Mouse (Mus musculus) embryo, embryonic 11.5 days (tissue): ENCODE measurements around the gene Ncbp2.

Experiments
- DNase-seq: peaks from one replicate; pipeline ENCODE4 v3.0.0-alpha.2; 2012; ENCODE audit warnings: low read depth, low spot score

Gene Ncbp2

GRCm38 (mm10) chr16:31948345-31948774 is at the start of gene Ncbp2, which contains the start of gene 0610012G03Rik:
Ncbp2 (plus strand) TSS chr16:31948513.
0610012G03Rik (minus strand) TSS chr16:31948494.
- peak; percentile 93 for DNase-seq

DNA sequence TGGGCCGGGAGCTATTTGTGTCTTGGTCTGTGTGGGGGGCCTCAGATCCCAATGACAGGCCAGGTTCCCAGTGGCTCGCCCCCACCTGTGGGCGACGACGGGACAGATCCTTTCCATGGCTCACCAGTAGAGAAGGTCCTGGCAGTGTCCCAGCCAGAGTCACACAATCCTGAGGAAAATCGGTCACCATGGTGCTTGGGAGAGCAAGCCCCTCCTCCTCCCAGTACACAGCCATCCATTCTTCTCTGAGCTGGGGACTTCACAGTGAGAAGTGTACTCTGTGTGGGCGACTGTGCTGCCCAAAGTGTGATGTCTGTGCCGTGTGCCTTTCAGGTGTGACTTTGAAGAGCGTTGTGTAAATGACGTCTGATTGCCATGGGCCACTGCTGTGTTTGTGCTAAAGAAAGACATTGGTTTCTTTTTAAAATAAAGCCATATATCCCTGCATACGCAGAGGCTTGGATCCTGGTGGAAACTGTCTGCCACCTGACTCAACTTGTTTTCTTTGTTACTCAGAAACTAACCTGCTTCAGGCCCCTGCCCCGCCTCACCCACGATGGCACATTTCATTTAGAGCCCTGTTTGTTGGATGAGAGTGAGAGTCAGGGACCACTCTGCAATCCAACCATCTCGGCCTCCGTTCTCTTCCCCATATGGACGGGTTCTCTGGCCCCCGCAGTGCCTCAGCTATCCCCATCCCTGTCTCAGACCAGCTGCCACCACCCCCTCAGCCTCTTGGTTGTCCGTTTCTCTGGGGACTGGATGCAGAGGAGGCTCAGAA is 49.6 kb upstream of the Ncbp2 start:
- no peak for DNase-seq

DNA sequence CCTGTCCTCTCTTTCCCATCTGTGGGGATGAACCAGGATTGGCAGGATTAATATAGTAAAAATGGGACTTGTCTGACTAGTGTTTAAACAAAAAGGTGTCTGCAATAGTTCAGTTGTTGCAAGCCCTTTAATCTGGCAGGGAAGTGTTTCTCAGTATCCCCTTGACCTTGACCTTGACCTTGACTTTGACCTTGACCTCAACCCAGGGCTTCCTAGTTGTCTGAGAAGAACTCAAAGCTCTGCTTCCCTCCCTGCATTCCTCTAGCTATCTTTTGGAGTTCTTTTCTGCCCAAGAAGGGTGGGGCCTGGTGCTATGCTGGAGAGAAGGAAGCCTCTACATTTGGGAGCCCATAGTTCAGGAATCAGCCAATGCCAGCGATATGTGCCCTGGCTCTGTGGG is 46.4 kb upstream of the Ncbp2 start:
- DNase-seq: no peak

GRCm38 (mm10) chr16:31903239-31903638 is 45.1 kb upstream of the Ncbp2 start:
- DNase-seq: no peak

GRCm38 (mm10) chr16:31905331-31905730 is 43.0 kb upstream of the Ncbp2 start:
- no peak for DNase-seq

GRCm38 (mm10) chr16:31905891-31906825 is 42.2 kb upstream of the Ncbp2 start:
- DNase-seq: no peak

- no peak for DNase-seq
Measured at GRCm38 (mm10) chr16:31906896-31907295, 41.4 kb upstream of the Ncbp2 start.

DNA sequence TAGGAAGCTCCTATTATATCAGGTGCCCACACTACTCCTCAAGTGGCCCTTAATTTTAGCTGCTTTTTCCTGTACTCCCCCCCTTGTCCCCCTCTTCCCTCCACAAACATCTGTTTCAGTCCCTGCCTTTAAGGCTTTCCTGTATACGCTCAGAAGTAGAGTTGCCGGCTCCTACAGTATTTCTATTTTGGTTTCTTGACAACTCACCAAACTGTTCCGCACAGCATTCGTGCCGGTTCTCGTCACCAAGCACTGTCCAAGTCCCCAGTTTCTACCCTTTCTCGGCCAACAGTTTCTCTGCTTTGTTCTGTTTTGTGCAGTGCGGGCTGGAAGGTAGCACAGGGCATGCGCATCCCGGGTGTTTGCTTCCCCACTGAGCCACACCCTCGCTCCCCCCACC is 39.4 kb upstream of the Ncbp2 start:
- no peak for DNase-seq

GRCm38 (mm10) chr16:31910281-31910847 is 37.9 kb upstream of the Ncbp2 start:
- DNase-seq: no peak

DNA sequence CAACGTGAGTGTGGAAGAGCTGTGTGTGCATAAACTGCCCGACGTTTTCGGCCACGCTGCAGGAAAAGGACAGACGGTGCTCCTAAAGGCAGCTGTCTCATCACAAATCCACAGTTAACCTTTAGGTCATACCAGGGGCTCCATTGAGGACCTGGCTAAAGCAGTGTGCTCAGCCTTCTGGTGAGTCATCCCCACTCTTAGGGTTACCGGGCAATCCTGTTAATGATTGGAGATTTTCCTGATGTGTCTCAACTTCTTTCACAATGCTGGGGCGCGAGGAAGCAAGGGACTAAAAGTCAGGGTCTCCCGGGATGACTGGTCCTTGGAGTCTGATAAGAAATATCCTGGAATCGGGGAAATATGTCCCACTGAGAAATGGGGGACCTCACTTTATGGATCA is 30.5 kb upstream of the Ncbp2 start:
- DNase-seq: no peak

DNA sequence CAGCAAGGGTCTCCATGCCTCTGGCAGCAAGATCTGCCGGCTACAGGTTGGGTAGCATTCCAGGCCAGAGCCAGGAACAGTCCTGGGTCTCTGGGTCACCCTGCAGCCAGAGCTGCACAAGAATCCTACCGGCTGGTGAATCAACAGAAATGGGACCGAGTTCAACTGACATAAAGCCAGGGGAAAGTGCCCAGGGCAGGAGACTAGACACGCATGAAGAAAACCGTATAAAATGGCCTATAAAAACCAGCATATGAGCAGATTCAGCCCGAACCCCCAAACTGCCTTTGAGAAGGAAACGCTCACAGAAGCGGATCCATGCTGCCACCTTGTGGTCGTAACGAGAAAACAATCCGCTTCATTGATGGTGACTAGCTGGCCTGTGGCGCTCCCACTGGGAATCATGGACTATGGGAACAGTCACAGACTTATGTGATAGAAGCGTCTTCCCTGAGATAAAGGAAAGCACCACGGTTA is 30.0 kb upstream of the Ncbp2 start:
- DNase-seq: peak; percentile 82

- no peak for DNase-seq
Measured at GRCm38 (mm10) chr16:31924368-31924767, 23.9 kb upstream of the Ncbp2 start.

DNA sequence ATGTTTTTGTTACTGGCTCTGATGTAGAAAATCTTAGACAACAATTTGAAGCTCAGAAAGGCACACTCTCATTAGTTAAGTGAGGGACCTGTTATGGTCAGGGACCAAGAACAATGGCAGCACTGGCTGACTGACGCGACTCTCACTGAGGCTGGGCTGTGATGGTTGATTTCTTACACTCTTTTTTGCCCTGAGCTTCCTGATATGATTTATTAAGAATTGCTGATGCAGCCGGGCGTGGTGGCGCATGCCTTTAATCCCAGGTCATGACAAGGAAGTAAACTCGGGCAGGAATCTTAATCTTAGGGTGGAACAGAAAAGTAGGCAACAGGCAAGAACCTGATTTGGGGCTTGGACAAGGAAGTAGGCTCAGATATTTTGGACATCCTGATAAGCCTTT is 22.2 kb upstream of the Ncbp2 start:
- no peak for DNase-seq

GRCm38 (mm10) chr16:31926547-31927182 is 21.6 kb upstream of the Ncbp2 start:
- DNase-seq: no peak

DNA sequence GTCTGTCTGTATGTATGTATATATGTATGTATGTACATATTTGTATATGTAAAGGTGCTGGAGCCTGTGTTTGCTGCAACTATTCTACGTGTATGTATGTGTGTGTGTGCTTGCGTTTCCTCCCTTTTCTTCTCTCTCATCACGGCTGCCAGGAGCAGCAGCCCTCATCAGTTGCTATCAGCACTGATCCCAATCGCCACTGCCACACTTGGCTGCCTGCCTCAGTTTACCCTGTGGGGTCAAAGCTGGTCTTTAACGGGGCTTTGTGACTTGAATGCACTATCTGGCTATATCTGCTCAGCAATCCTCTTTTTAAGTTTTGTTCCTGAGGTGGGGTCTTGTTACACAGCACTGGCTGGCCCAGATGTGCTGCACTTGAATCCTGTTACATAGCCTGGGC is 20.9 kb upstream of the Ncbp2 start:
- no peak for DNase-seq

DNA sequence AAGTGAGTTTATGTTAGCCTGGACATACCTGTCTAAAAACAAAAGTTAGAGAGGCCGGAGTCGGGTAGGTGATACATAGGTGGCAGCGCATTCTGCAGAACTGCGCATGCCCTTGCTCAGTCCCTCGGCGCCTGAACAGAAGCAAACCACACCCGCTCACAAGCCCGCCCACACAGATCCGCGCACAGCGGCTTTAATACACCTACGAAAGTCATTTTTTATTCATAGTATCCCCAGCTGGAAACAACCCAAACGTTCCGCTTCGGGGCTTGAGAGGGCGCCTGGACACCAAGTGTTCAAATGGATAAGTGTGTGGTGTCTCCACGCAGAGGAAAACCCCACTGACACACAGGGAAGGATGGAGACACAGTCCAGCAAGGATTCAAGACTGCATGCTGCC is 17.0 kb upstream of the Ncbp2 start:
- DNase-seq: no peak

DNA sequence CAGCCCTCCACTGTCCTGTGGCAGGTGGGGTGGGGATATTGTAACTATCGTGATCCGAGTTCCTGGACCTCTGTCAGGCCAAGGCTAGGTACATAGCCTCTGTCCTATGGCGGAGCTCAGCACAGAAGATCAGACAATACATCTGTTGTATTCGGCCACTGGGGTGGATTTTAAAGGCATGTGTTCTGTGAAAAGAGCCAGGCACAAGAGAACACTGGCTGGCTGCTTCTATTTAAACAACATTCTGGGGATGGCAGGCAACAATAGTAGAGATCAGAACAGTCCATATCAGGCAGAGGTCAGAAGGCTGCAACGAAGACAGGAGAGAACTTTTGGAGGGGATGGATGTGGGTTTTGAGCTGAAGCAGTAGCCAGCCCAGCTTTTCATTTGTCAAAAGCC is 16.1 kb upstream of the Ncbp2 start:
- DNase-seq: no peak

DNA sequence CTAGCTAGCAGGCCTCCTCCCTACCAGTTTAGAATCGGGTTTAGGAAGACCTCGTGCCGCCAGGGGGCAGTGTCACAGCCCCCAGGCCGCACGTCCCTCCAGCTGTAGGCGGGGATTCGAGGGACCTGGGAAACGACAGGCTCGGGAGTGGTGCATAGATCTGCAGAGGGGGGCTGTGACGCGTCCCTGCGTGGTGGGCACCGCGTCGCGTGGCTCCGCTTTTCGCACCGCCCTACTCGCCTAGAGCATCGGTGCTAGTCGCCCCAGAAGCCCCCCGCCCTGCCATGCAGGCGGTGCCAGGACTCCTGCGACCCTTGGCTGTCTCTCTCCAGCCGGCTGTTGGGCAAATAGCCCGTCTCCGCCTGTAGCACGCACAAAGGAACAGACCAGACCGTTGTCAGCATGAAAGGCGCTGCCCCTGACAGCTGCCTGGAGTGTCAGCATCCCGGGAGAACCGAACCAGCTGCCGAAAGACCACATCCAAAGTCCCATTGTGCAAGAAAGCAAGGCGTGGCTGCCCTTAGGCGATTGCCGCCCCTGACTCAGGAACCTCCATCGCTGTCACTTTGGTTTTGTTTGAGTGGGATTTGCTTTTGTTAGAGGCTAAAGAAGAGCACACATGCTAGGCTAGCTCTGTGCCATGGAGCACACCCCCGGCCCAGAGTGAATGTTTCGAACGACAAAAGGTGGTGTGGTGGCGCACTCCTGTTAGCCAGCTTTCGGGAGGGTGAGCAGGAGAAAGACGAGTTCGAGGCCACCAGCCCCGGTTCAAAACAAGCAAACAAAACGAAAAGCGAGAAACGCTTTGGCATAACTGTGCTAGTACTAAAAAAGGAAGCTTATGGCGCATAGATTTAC is 15.2 kb upstream of the Ncbp2 start:
- DNase-seq: peak; percentile 88

GRCm38 (mm10) chr16:31933751-31934549 is 14.4 kb upstream of the Ncbp2 start, which contains the start of gene Pigz:
Pigz (plus strand) TSS chr16:31933851.
- DNase-seq: no peak

DNA sequence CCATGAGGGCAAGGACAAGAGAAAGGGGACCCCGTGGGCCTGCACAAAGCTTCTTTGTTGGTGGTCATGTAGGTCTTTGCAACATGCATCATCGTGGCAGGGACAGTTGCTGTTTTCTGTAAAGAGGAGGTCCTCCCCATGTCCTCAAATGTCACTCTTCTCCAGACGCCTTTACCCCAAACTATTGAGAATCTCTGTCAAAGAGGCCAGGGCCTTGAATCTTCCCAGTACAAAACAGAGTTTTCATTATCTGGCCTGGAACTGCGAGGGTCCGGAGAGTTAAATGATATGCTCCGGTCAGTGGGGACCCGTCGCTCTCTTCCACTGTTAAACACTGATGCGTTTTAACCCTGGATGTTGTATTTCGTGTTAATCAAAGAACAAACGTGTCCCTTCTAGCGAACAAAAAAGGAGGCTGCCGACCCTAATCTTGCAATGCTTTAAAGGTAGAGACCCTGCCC is 13.7 kb upstream of the Ncbp2 start:
- DNase-seq: no peak
